Mouse (Mus musculus) urinary bladder, postnatal 4 days (tissue): ENCODE results near the gene 1600012H06Rik.
"Not testable (repeated sequence)": the region's sequence is repeated elsewhere in the genome, so short reads cannot be mapped to it uniquely, and the experiment has no call there.

ENCODE experiments used
- DNase-seq, 2 experiments: peaks; one replicate each; pipeline ENCODE4 v3.0.0; 2021 to 2022; ENCODE audit warnings: low spot score in 2 of 2

Gene 1600012H06Rik

GRCm38 (mm10) chr17:14943009-14943728, at the start of gene 1600012H06Rik, which contains the start of gene Wdr27:
1600012H06Rik (plus strand) TSS chr17:14943184.
Wdr27 (minus strand) TSS chr17:14943158.
- DNase-seq: peak; percentile 98 to 100

GRCm38 (mm10) chr17:14895058-14895457, 47.9 kb upstream of the 1600012H06Rik start:
- DNase-seq: not testable (repeated sequence)

- no peak for DNase-seq
These were observed 44.0 kb upstream of the 1600012H06Rik start for GRCm38 (mm10) chr17:14898972-14899371.

- no peak for DNase-seq
These were observed 39.8 kb upstream of the 1600012H06Rik start for GRCm38 (mm10) chr17:14903212-14903611.

- DNase-seq: no peak
These were observed 38.8 kb upstream of the 1600012H06Rik start for GRCm38 (mm10) chr17:14904206-14904605.

- peak; percentile 48 to 71 for DNase-seq
These were observed 38.2 kb upstream of the 1600012H06Rik start for GRCm38 (mm10) chr17:14904637-14905265.

GRCm38 (mm10) chr17:14906611-14907010, 36.4 kb upstream of the 1600012H06Rik start:
- DNase-seq: no peak

GRCm38 (mm10) chr17:14907136-14907535, 35.8 kb upstream of the 1600012H06Rik start:
- DNase-seq: no peak

- no peak for DNase-seq
These were observed 33.7 kb upstream of the 1600012H06Rik start for GRCm38 (mm10) chr17:14909331-14909730.

- no peak for DNase-seq
These were observed 32.2 kb upstream of the 1600012H06Rik start for GRCm38 (mm10) chr17:14910771-14911170.

GRCm38 (mm10) chr17:14912420-14912819, 30.6 kb upstream of the 1600012H06Rik start:
- DNase-seq: no peak

- no peak for DNase-seq
These were observed 30.0 kb upstream of the 1600012H06Rik start for GRCm38 (mm10) chr17:14912981-14913380.

GRCm38 (mm10) chr17:14914401-14914800, 28.6 kb upstream of the 1600012H06Rik start:
- no peak for DNase-seq

- no peak for DNase-seq
These were observed 25.1 kb upstream of the 1600012H06Rik start for GRCm38 (mm10) chr17:14917866-14918265.

GRCm38 (mm10) chr17:14921582-14921981, 21.4 kb upstream of the 1600012H06Rik start:
- no peak for DNase-seq

GRCm38 (mm10) chr17:14927644-14928218, 15.3 kb upstream of the 1600012H06Rik start:
- no peak for DNase-seq

- no peak for DNase-seq
These were observed 14.4 kb upstream of the 1600012H06Rik start for GRCm38 (mm10) chr17:14928631-14929030.

GRCm38 (mm10) chr17:14930697-14931096, 12.3 kb upstream of the 1600012H06Rik start:
- no peak for DNase-seq

- no peak for DNase-seq
These were observed 11.5 kb upstream of the 1600012H06Rik start for GRCm38 (mm10) chr17:14931469-14931868.

GRCm38 (mm10) chr17:14935280-14935679, 7.7 kb upstream of the 1600012H06Rik start:
- not testable (repeated sequence) for DNase-seq

GRCm38 (mm10) chr17:14935841-14936605, 7.0 kb upstream of the 1600012H06Rik start:
- DNase-seq: no peak

- DNase-seq: not testable (repeated sequence)
These were observed 803 bp upstream of the 1600012H06Rik start for GRCm38 (mm10) chr17:14942181-14942580.
